ENCODE assay signal across 9 mouse cellular contexts in genomic region chr7:126881040-126881439, GRCm38 (mm10). TPM values are rescaled to one million over a fixed set of nuclear protein-coding genes. Genes with fewer than 3 reads are reported as not detected.
A peak's percentile ranks its signal among the peaks of the same experiment; 100 is the strongest.
DNase-seq lines count a peak whose midpoint lies in the region; ATAC-seq lines count a peak whose summit lies in the region.
"Had no signal": no experiment of that assay in that cellular context is flagged by ENCODE, and none has a peak within 500 bp of the region (broad histone marks: within the 10 kb centered on the region; RNA-seq: fewer than 3 reads in every experiment).

No protein-coding gene starts in this region.

- peaks cover 45% of the 10 kb centered on the region for H3K36me3 ChIP-seq in forebrain, embryonic 12.5 days (replicated peaks)
- peaks cover 43% of the 10 kb centered on the region for H3K36me3 ChIP-seq in heart, embryonic 15.5 days
- H3K36me3 ChIP-seq in midbrain, embryonic 10.5 days = peaks cover 59% of the 10 kb centered on the region

- H3K9ac ChIP-seq in forebrain, embryonic 12.5 days = peak overlapping the region; percentile 94; the same call in 1 of the 2 replicates
- H3K9ac ChIP-seq in heart, embryonic 15.5 days = no peak overlapping the region

- H3K4me1 ChIP-seq in forebrain, embryonic 12.5 days = peaks cover 37% of the 10 kb centered on the region
- H3K4me1 ChIP-seq in heart, embryonic 15.5 days (replicated peaks) = peaks cover 36% of the 10 kb centered on the region
- peaks cover 49% of the 10 kb centered on the region for H3K4me1 ChIP-seq in midbrain, embryonic 10.5 days

- 83% methylated on average over 6 of the region's 6 CpGs for WGBS in forebrain, embryonic 12.5 days
- 73% methylated on average over 6 of the region's 6 CpGs for WGBS in heart, embryonic 15.5 days
- WGBS in midbrain, embryonic 10.5 days = 87% methylated on average over 6 of the region's 6 CpGs

- no peaks in the 10 kb centered on the region for H3K27me3 ChIP-seq in forebrain, embryonic 12.5 days
- no peaks in the 10 kb centered on the region for H3K27me3 ChIP-seq in heart, embryonic 15.5 days
- H3K27me3 ChIP-seq in midbrain, embryonic 10.5 days (ENCODE audit: low read depth, poor library complexity, severe bottlenecking) = no peaks in the 10 kb centered on the region

- peak overlapping the region; percentile 78; the same call in 1 of the 2 replicates for H3K4me3 ChIP-seq in forebrain, embryonic 12.5 days (replicated peaks)
- peak overlapping the region; percentile 83 for H3K4me3 ChIP-seq in heart, embryonic 15.5 days
- peak overlapping the region; percentile 89; the same call in 1 of the 2 replicates for H3K4me3 ChIP-seq in midbrain, embryonic 10.5 days

- no peaks in the 10 kb centered on the region for H3K9me3 ChIP-seq in forebrain, embryonic 12.5 days
- H3K9me3 ChIP-seq in heart, embryonic 15.5 days (replicated peaks) = no peaks in the 10 kb centered on the region
- H3K9me3 ChIP-seq in midbrain, embryonic 10.5 days (replicated peaks) = no peaks in the 10 kb centered on the region

- intact Hi-C loops in left cerebral cortex, postnatal 4 days (cut with DNase I) = no loop called here

- no peak for ATAC-seq in forebrain, embryonic 12.5 days (ENCODE audit: low FRiP score)
- ATAC-seq in heart, embryonic 15.5 days (replicated peaks; ENCODE audit: insufficient number of reproducible peaks, insufficient read depth, low FRiP score, low read depth) = no peak

- DNase-seq in kidney, postnatal 10 days = peak; percentile 61
- no peak for DNase-seq in midbrain, embryonic 10.5 days (ENCODE audit: low spot score)
- no peak for DNase-seq in frontal cortex, adult 2 months (ENCODE audit: extremely low spot score in 1 of 2, low spot score in 1 of 2)
- DNase-seq in layer of hippocampus, adult 9-10 months (ENCODE audit: low spot score) = no peak
- DNase-seq in adrenal gland, postnatal 14 days = no peak
- no peak for DNase-seq in left cerebral cortex, postnatal 4 days

- peak overlapping the region; percentile 99 for H3K4me2 ChIP-seq in forebrain, embryonic 12.5 days
- peak overlapping the region; percentile 98 for H3K4me2 ChIP-seq in heart, embryonic 15.5 days

- H3K27ac ChIP-seq in forebrain, embryonic 12.5 days = no peak overlapping the region
- peak overlapping the region; percentile 96 for H3K27ac ChIP-seq in heart, embryonic 15.5 days
- no peak overlapping the region; the same call in 1 of the 2 replicates for H3K27ac ChIP-seq in midbrain, embryonic 10.5 days (replicated peaks)

RNA-seq across cellular contexts. Expression of gene Taok2, which starts 3.5 kb away (rescaled TPM):
- polyA plus RNA-seq in forebrain, embryonic 12.5 days (2016; fragmentation: Nextera tagmentation; extraction: Ambion mirVana) = 60.9 and 65.4 TPM in 2 replicates
- 29.0 and 36.4 TPM in 2 replicates for polyA plus RNA-seq in heart, embryonic 15.5 days (2015; fragmentation: Nextera tagmentation; extraction: Ambion mirVana)
- 53.2 and 61.1 TPM in 2 replicates for polyA plus RNA-seq in midbrain, embryonic 10.5 days (2016; fragmentation: Nextera tagmentation; extraction: Ambion mirVana)
- polyA plus RNA-seq in frontal cortex, adult 2 months (2012; rRNA removed) = 105 and 110 TPM in 2 replicates
- 68.8 and 79.4 TPM in 2 replicates for total RNA-seq in adrenal gland, postnatal 14 days (2021)
- 100 to 1,000 TPM; 158 to 165 TPM for total RNA-seq in left cerebral cortex, postnatal 4 days (2021)

RNA-seq across cellular contexts. Expression of gene Ino80e, which starts 18.9 kb away (rescaled TPM):
- 96.5 and 108 TPM in 2 replicates for polyA plus RNA-seq in forebrain, embryonic 12.5 days (2016; fragmentation: Nextera tagmentation; extraction: Ambion mirVana)
- 50.4 and 56.9 TPM in 2 replicates for polyA plus RNA-seq in heart, embryonic 15.5 days (2015; fragmentation: Nextera tagmentation; extraction: Ambion mirVana)
- 105 and 107 TPM in 2 replicates for polyA plus RNA-seq in midbrain, embryonic 10.5 days (2016; fragmentation: Nextera tagmentation; extraction: Ambion mirVana)
- 56.0 and 58.8 TPM in 2 replicates for polyA plus RNA-seq in frontal cortex, adult 2 months (2012; rRNA removed)
- 39.2 and 41.9 TPM in 2 replicates for total RNA-seq in adrenal gland, postnatal 14 days (2021)
- total RNA-seq in left cerebral cortex, postnatal 4 days (2021) = 10 to 100 TPM; 61.7 to 65.2 TPM

RNA-seq across cellular contexts. Expression of gene Hirip3, which starts 19.3 kb away (rescaled TPM):
- 53.3 TPM in 2 replicates for polyA plus RNA-seq in forebrain, embryonic 12.5 days (2016; fragmentation: Nextera tagmentation; extraction: Ambion mirVana)
- 14.3 and 24.2 TPM in 2 replicates for polyA plus RNA-seq in heart, embryonic 15.5 days (2015; fragmentation: Nextera tagmentation; extraction: Ambion mirVana)
- 50.1 and 50.7 TPM in 2 replicates for polyA plus RNA-seq in midbrain, embryonic 10.5 days (2016; fragmentation: Nextera tagmentation; extraction: Ambion mirVana)
- polyA plus RNA-seq in frontal cortex, adult 2 months (2012; rRNA removed) = 89.0 and 92.5 TPM in 2 replicates
- 24.1 and 30.2 TPM in 2 replicates for total RNA-seq in adrenal gland, postnatal 14 days (2021)
- 10 to 100 TPM; 31.5 to 41.2 TPM for total RNA-seq in left cerebral cortex, postnatal 4 days (2021)

RNA-seq across cellular contexts. Expression of gene Doc2a, which starts 33.8 kb away (rescaled TPM):
- 5.5 and 6.6 TPM in 2 replicates for polyA plus RNA-seq in forebrain, embryonic 12.5 days (2016; fragmentation: Nextera tagmentation; extraction: Ambion mirVana)
- 0.53 TPM in 1 of 2 replicates, not detected in the other for polyA plus RNA-seq in heart, embryonic 15.5 days (2015; fragmentation: Nextera tagmentation; extraction: Ambion mirVana)
- 6.6 and 8.4 TPM in 2 replicates for polyA plus RNA-seq in midbrain, embryonic 10.5 days (2016; fragmentation: Nextera tagmentation; extraction: Ambion mirVana)
- polyA plus RNA-seq in frontal cortex, adult 2 months (2012; rRNA removed) = 35.1 and 44.5 TPM in 2 replicates
- 0.63 and 0.64 TPM in 2 replicates for total RNA-seq in adrenal gland, postnatal 14 days (2021)
- 10 to 100 TPM; 74.3 to 84.4 TPM for total RNA-seq in left cerebral cortex, postnatal 4 days (2021)
- total RNA-seq: hematopoietic stem cell, adult 5-6 weeks had no signal

RNA-seq across cellular contexts. Expression of gene Tmem219, which starts 41.7 kb away (rescaled TPM):
- 23.0 and 25.3 TPM in 2 replicates for polyA plus RNA-seq in forebrain, embryonic 12.5 days (2016; fragmentation: Nextera tagmentation; extraction: Ambion mirVana)
- 19.2 and 23.0 TPM in 2 replicates for polyA plus RNA-seq in heart, embryonic 15.5 days (2015; fragmentation: Nextera tagmentation; extraction: Ambion mirVana)
- 29.4 and 36.1 TPM in 2 replicates for polyA plus RNA-seq in midbrain, embryonic 10.5 days (2016; fragmentation: Nextera tagmentation; extraction: Ambion mirVana)
- 27.7 and 30.9 TPM in 2 replicates for polyA plus RNA-seq in frontal cortex, adult 2 months (2012; rRNA removed)
- total RNA-seq in adrenal gland, postnatal 14 days (2021) = 27.6 and 27.9 TPM in 2 replicates
- 10 to 100 TPM; 19.4 to 20.8 TPM for total RNA-seq in left cerebral cortex, postnatal 4 days (2021)
